Mouse (Mus musculus) heart, postnatal 0 days (tissue): ENCODE results near the gene Ccdc82. TPM values are rescaled to one million over a fixed set of nuclear protein-coding genes. Genes with fewer than 3 reads are reported as not detected.

Source experiments
- ATAC-seq: fragments of 200-750 bp; cut with Nextera tagmentation; 2 replicates; pipeline ENCODE4 v1.8.0; 2017; ENCODE audit warnings: low read depth, moderate number of reproducible peaks, moderate library complexity; ENCODE audit not compliant: insufficient read depth
- DNase-seq: peaks from one replicate; pipeline ENCODE4 v3.0.0-alpha.2; 2016; ENCODE audit warnings: low spot score
- H3K27ac ChIP-seq: fragments of 300-500 bp; sonication (generic); 2 replicates; pipeline ENCODE4 v1.5.1; 2014; ENCODE audit warnings: low read depth, mild to moderate bottlenecking
- H3K27me3 ChIP-seq: fragments of 300-500 bp; sonication (generic); 2 replicates; pipeline ENCODE4 v1.6.1; 2014; ENCODE audit warnings: low read length, mixed read lengths; ENCODE audit not compliant: control insufficient read depth, insufficient read depth
- H3K36me3 ChIP-seq: fragments of 300-500 bp; sonication (generic); replicated peaks from 2 replicates; pipeline ENCODE4 v1.6.1; 2014; ENCODE audit warnings: low read length, mixed read lengths; ENCODE audit not compliant: control insufficient read depth, insufficient read depth
- H3K4me1 ChIP-seq: fragments of 300-500 bp; sonication (generic); 2 replicates; pipeline ENCODE4 v1.6.1; 2014; ENCODE audit warnings: antibody characterized with exemption; ENCODE audit not compliant: control insufficient read depth, insufficient read depth
- H3K4me2 ChIP-seq: fragments of 300-500 bp; sonication (generic); 2 replicates; pipeline ENCODE4 v1.6.1; 2014; ENCODE audit warnings: low read depth, mild to moderate bottlenecking, low read length, moderate library complexity
- H3K4me3 ChIP-seq: fragments of 300-500 bp; sonication (generic); 2 replicates; pipeline ENCODE4 v1.5.1; 2014; ENCODE audit warnings: low read depth, low read length
- H3K9ac ChIP-seq: fragments of 300-500 bp; sonication (generic); replicated peaks from 2 replicates; pipeline ENCODE4 v1.6.1; 2014; ENCODE audit warnings: low read depth, low read length, mixed read lengths
- H3K9me3 ChIP-seq: fragments of 300-500 bp; sonication (generic); replicated peaks from 2 replicates; pipeline ENCODE4 v1.6.1; 2016; ENCODE audit warnings: low read length; ENCODE audit not compliant: control insufficient read depth
- CTCF ChIP-seq: IDR thresholded peaks from 2 replicates; pipeline ENCODE4 v1.5.1; 2016; ENCODE audit warnings: antibody characterized with exemption, control low read depth, low read depth
- EP300 ChIP-seq: IDR thresholded peaks from 2 replicates; pipeline ENCODE4 v1.6.1; 2016; ENCODE audit warnings: antibody characterized with exemption, low read depth
- WGBS: fragments of 180-500 bp; shearing (Covaris S2); extraction: QIAGEN DNeasy Blood & Tissue Kit; methylation state at CpG from one replicate; pipeline ENCODE4 v1.1.7; 2014; 5-methylcytosine and 5-hydroxymethylcytosine counted together
- polyA plus RNA-seq: library from polyadenylated mRNA; unstranded; fragments of >200 nt; fragmentation: Nextera tagmentation; extraction: Ambion mirVana; gene quantifications from 2 replicates; pipeline ENCODE4 v1.2.1, GENCODE M21; 2015
- total RNA-seq: library from RNA; depleted of rRNA; stranded (reverse); fragments of >200 nt; gene quantifications from 2 replicates; pipeline ENCODE4 v1.2.3, GENCODE M21; 2014; ENCODE audit warnings: low replicate concordance

Gene Ccdc82
- total and polyA plus RNA-seq, 2 experiments from 2014 or later, result 4.1 to 7.9 TPM

- no peak overlapping the region for H3K9ac ChIP-seq
- H3K4me3 ChIP-seq, result no peak overlapping the region
- H3K4me2 ChIP-seq, result no peak overlapping the region
- no peak for ATAC-seq
- no peaks in the 10 kb centered on the region for H3K27me3 ChIP-seq
- TF ChIP-seq EP300, result no peak
- TF ChIP-seq CTCF, result no peak
- no peak for DNase-seq
- H3K36me3 ChIP-seq, result no peaks in the 10 kb centered on the region
- no peaks in the 10 kb centered on the region for H3K9me3 ChIP-seq
- 64% methylated on average over 3 of the region's 3 CpGs for WGBS
- H3K27ac ChIP-seq, result no peak overlapping the region
- peaks cover 43% of the 10 kb centered on the region for H3K4me1 ChIP-seq
Observed at GRCm38 (mm10) chr9:13306471-13306870, 59.7 kb downstream of the Ccdc82 start.

- no peak for DNase-seq
- Histone ChIP-seq H3K4me1 (peaks cover 35% of the 10 kb centered on the region), H3K4me3 (no peak overlapping the region), H3K4me2 (no peak overlapping the region), H3K27ac (0 out of 2 replicates have a peak overlapping the region, but pooled peaks have one; percentile 26), H3K36me3 (no peaks in the 10 kb centered on the region), H3K9me3 (no peaks in the 10 kb centered on the region), H3K9ac (no peak overlapping the region), H3K27me3 (no peaks in the 10 kb centered on the region)
- ATAC-seq, result no peak
- 44% methylated on average over 4 of the region's 4 CpGs for WGBS
- TF ChIP-seq EP300 (no peak), CTCF (no peak)
Observed at GRCm38 (mm10) chr9:13307226-13307625, 60.5 kb downstream of the Ccdc82 start.

- H3K9me3 ChIP-seq, result no peaks in the 10 kb centered on the region
- H3K4me3 ChIP-seq, result no peak overlapping the region
- H3K27me3 ChIP-seq, result no peaks in the 10 kb centered on the region
- no peak overlapping the region for H3K9ac ChIP-seq
- H3K4me1 ChIP-seq, result peaks cover 26% of the 10 kb centered on the region
- H3K36me3 ChIP-seq, result no peaks in the 10 kb centered on the region
- no peak overlapping the region for H3K27ac ChIP-seq
- 76% methylated on average over 8 of the region's 8 CpGs for WGBS
- TF ChIP-seq CTCF (no peak), EP300 (no peak)
- no peak for ATAC-seq
- H3K4me2 ChIP-seq, result no peak overlapping the region
- no peak for DNase-seq
Observed at GRCm38 (mm10) chr9:13308718-13309117, 62.0 kb downstream of the Ccdc82 start.

GRCm38 (mm10) chr9:13309807-13310206 lies 63.1 kb downstream of the Ccdc82 start:
- TF ChIP-seq CTCF, result no peak
- no peak for TF ChIP-seq EP300
- H3K27ac ChIP-seq, result no peak overlapping the region
- H3K4me1 ChIP-seq, result peaks cover 20% of the 10 kb centered on the region; the same call in 1 of the 2 replicates
- WGBS, result 57% methylated on average over 7 of the region's 7 CpGs
- no peaks in the 10 kb centered on the region for H3K9me3 ChIP-seq
- H3K4me2 ChIP-seq, result no peak overlapping the region
- ATAC-seq (no peak), DNase-seq (no peak)
- no peak overlapping the region for H3K4me3 ChIP-seq
- H3K36me3 ChIP-seq, result no peaks in the 10 kb centered on the region
- no peaks in the 10 kb centered on the region for H3K27me3 ChIP-seq
- H3K9ac ChIP-seq, result no peak overlapping the region

- Histone ChIP-seq H3K27me3 (no peaks in the 10 kb centered on the region), H3K4me1 (peaks cover 24% of the 10 kb centered on the region; the same call in 1 of the 2 replicates), H3K27ac (no peak overlapping the region), H3K9ac (no peak overlapping the region), H3K9me3 (no peaks in the 10 kb centered on the region), H3K36me3 (no peaks in the 10 kb centered on the region), H3K4me2 (no peak overlapping the region), H3K4me3 (no peak overlapping the region)
- no peak for TF ChIP-seq EP300
- TF ChIP-seq CTCF, result no peak
- 69% methylated on average over 3 of the region's 3 CpGs for WGBS
- DNase-seq, result no peak
- ATAC-seq, result no peak
Observed at GRCm38 (mm10) chr9:13310236-13310635, 63.5 kb downstream of the Ccdc82 start.

- no peak overlapping the region for H3K4me3 ChIP-seq
- ATAC-seq (no peak), DNase-seq (no peak)
- no peaks in the 10 kb centered on the region for H3K27me3 ChIP-seq
- 21% methylated on average over 2 of the region's 2 CpGs for WGBS
- no peak overlapping the region for H3K9ac ChIP-seq
- H3K9me3 ChIP-seq, result no peaks in the 10 kb centered on the region
- H3K4me2 ChIP-seq, result no peak overlapping the region
- no peak for TF ChIP-seq CTCF
- TF ChIP-seq EP300, result no peak
- no peaks in the 10 kb centered on the region for H3K36me3 ChIP-seq
- H3K27ac ChIP-seq, result no peak overlapping the region
- peaks cover 33% of the 10 kb centered on the region; the same call in 1 of the 2 replicates for H3K4me1 ChIP-seq
Observed at GRCm38 (mm10) chr9:13311094-13311493, 64.3 kb downstream of the Ccdc82 start.
